Mouse (Mus musculus) MEL (cell line): ENCODE results near the gene Anks1.

Experiments used
- HCFC1 ChIP-seq: IDR thresholded peaks from 2 replicates; pipeline ENCODE4 v1.6.1; 2012; ENCODE audit warnings: low read depth, mild to moderate bottlenecking, inconsistent platforms, low read length, improper control_type of control experiment, moderate library complexity
- POLR2A ChIP-seq, 2 experiments: IDR thresholded peaks; 2 replicates each; pipeline ENCODE4 v1.6.1; 2011 to 2012; ENCODE audit warnings: low read length in 2 of 2, mild to moderate bottlenecking in 2 of 2, control low read depth in 1 of 2, improper control_type of control experiment in 1 of 2, low read depth in 1 of 2, moderate library complexity in 1 of 2; ENCODE audit not compliant: control insufficient read depth in 1 of 2, insufficient read depth in 1 of 2, poor library complexity in 1 of 2
- RCOR1 ChIP-seq: IDR thresholded peaks from 2 replicates; pipeline ENCODE4 v1.6.1; 2012; ENCODE audit warnings: low read depth, mild to moderate bottlenecking, inconsistent platforms, low read length, improper control_type of control experiment

GRCm38 (mm10) chr17:28041298-28041697 lies 132.2 kb downstream of the Anks1 start:
- TF ChIP-seq RCOR1 (no peak), HCFC1 (no peak), POLR2A (IDR thresholded peaks at IDR 0.05; ENCODE audit: control insufficient read depth in 1 of 2, insufficient read depth in 1 of 2, low read depth in 1 of 2, low read length in 2 of 2, poor library complexity in 1 of 2) (no peak)
